Mouse (Mus musculus) left cerebral cortex, adult 8-10 months (tissue): ENCODE data around the gene Cyb5r3. TPM values are rescaled to one million over a fixed set of nuclear protein-coding genes. Genes with fewer than 3 reads are reported as not detected.

Source experiments
- DNase-seq, 2 experiments: peaks; one replicate each; pipeline ENCODE4 v3.0.0; 2022; ENCODE audit warnings: low spot score in 2 of 2
- total RNA-seq, 4 experiments: library from RNA; stranded (reverse); gene quantifications; 2 replicates each; pipeline ENCODE4 v1.2.4; 2022

The Cyb5r3 gene
- total RNA-seq, 4 experiments from 2014 or later = 74.6 to 85.7 (median 80.2) TPM

GRCm38 (mm10) chr15:83169772-83170722, 2.3 kb downstream of the Cyb5r3 start:
- DNase-seq = no peak

GRCm38 (mm10) chr15:83168875-83169771, 3.3 kb downstream of the Cyb5r3 start:
- DNase-seq = peak in 1 of 2 experiments; percentile 7

- no peak for DNase-seq
Measured at GRCm38 (mm10) chr15:83168311-83168710, 4.1 kb downstream of the Cyb5r3 start.

GRCm38 (mm10) chr15:83167550-83168065, 4.8 kb downstream of the Cyb5r3 start:
- DNase-seq = no peak

GRCm38 (mm10) chr15:83167126-83167525, 5.3 kb downstream of the Cyb5r3 start:
- DNase-seq = no peak

- DNase-seq = peak in 1 of 2 experiments; percentile 28
Measured at GRCm38 (mm10) chr15:83166642-83167041, 5.8 kb downstream of the Cyb5r3 start.

GRCm38 (mm10) chr15:83165526-83166315, 6.7 kb downstream of the Cyb5r3 start:
- no peak for DNase-seq

- no peak for DNase-seq
Measured at GRCm38 (mm10) chr15:83164971-83165471, 7.4 kb downstream of the Cyb5r3 start.

- DNase-seq = no peak
Measured at GRCm38 (mm10) chr15:83162818-83163485, 9.4 kb downstream of the Cyb5r3 start.

GRCm38 (mm10) chr15:83162001-83162400, 10.4 kb downstream of the Cyb5r3 start:
- no peak for DNase-seq

- no peak for DNase-seq
Measured at GRCm38 (mm10) chr15:83161062-83161748, 11.2 kb downstream of the Cyb5r3 start.

GRCm38 (mm10) chr15:83160561-83160960, 11.8 kb downstream of the Cyb5r3 start:
- DNase-seq = no peak

- DNase-seq = no peak
Measured at GRCm38 (mm10) chr15:83159823-83160222, 12.6 kb downstream of the Cyb5r3 start.

- no peak for DNase-seq
Measured at GRCm38 (mm10) chr15:83158587-83159160, 13.7 kb downstream of the Cyb5r3 start.

- DNase-seq = no peak
Measured at GRCm38 (mm10) chr15:83157667-83158064, 14.7 kb downstream of the Cyb5r3 start.

- no peak for DNase-seq
Measured at GRCm38 (mm10) chr15:83156929-83157666, 15.3 kb downstream of the Cyb5r3 start.

- no peak for DNase-seq
Measured at GRCm38 (mm10) chr15:83155672-83156419, 16.5 kb downstream of the Cyb5r3 start.

- DNase-seq = no peak
Measured at GRCm38 (mm10) chr15:83154309-83154708, 18.1 kb downstream of the Cyb5r3 start.
